Mouse (Mus musculus): ENCODE results near the gene Nid1.

- TF ChIP-seq CTCF (IDR thresholded peaks at IDR 0.05), result no peak
- no peak for TF ChIP-seq EP300 (IDR thresholded peaks at IDR 0.05; ENCODE audit: insufficient read depth, low read depth, low read length)
- TF ChIP-seq POLR2A (IDR thresholded peaks at IDR 0.05; ENCODE audit: insufficient read depth, low read depth, low read length), result no peak
Observed at GRCm38 (mm10) chr13:13514861-13515260, 77.5 kb downstream of the Nid1 start.

Measured in heart, adult 2 months (tissue).